Mouse (Mus musculus) embryonic facial prominence, embryonic 11.5 days (tissue): ENCODE results near the gene Aagab. TPM values are rescaled to one million over a fixed set of nuclear protein-coding genes. Genes with fewer than 3 reads are reported as not detected.

Experiments used
- ATAC-seq: fragments of 200-750 bp; cut with Nextera tagmentation; replicated peaks from 2 replicates; pipeline ENCODE4 v1.8.0; 2017; ENCODE audit warnings: low read depth; ENCODE audit not compliant: insufficient number of reproducible peaks, low FRiP score, low TSS enrichment
- DNase-seq: peaks from one replicate; pipeline ENCODE4 v3.0.0-alpha.2; 2015; ENCODE audit warnings: low spot score
- H3K27ac ChIP-seq: fragments of 300-500 bp; sonication (generic); replicated peaks from 2 replicates; pipeline ENCODE4 v1.5.1; 2014; ENCODE audit warnings: mild to moderate bottlenecking, low read depth, low read length, control low read depth
- H3K27me3 ChIP-seq: fragments of 300-500 bp; sonication (generic); 2 replicates; pipeline ENCODE4 v1.6.1; 2014; ENCODE audit warnings: mild to moderate bottlenecking, low read length, moderate library complexity, mixed read lengths; ENCODE audit not compliant: control insufficient read depth, insufficient read depth
- H3K36me3 ChIP-seq: fragments of 300-500 bp; sonication (generic); replicated peaks from 2 replicates; pipeline ENCODE4 v1.6.1; 2014; ENCODE audit warnings: low read depth, mild to moderate bottlenecking, low read length, moderate library complexity, mixed read lengths; ENCODE audit not compliant: control insufficient read depth, insufficient read depth
- H3K4me1 ChIP-seq: fragments of 300-500 bp; sonication (generic); 2 replicates; pipeline ENCODE4 v1.6.1; 2014; ENCODE audit warnings: low read length, mixed read lengths; ENCODE audit not compliant: control insufficient read depth, insufficient read depth
- H3K4me2 ChIP-seq: fragments of 300-500 bp; sonication (generic); 2 replicates; pipeline ENCODE4 v1.6.1; 2014; ENCODE audit warnings: low read depth, mild to moderate bottlenecking, control low read depth, low read length, moderate library complexity
- H3K4me3 ChIP-seq: fragments of 300-500 bp; sonication (generic); 2 replicates; pipeline ENCODE4 v1.5.1; 2014; ENCODE audit warnings: low read depth, low read length, control low read depth
- H3K9ac ChIP-seq: fragments of 300-500 bp; sonication (generic); replicated peaks from 2 replicates; pipeline ENCODE4 v1.6.1; 2014; ENCODE audit warnings: mild to moderate bottlenecking, control low read depth, low read length
- H3K9me3 ChIP-seq: fragments of 300-500 bp; sonication (generic); replicated peaks from 2 replicates; pipeline ENCODE4 v1.6.1; 2016; ENCODE audit warnings: mild to moderate bottlenecking, low read length, inconsistent platforms, mixed read lengths; ENCODE audit not compliant: control insufficient read depth
- WGBS: fragments of 180-500 bp; shearing (Covaris S2); extraction: QIAGEN DNeasy Blood & Tissue Kit; methylation state at CpG from one replicate; pipeline ENCODE4 v1.1.7; 2014; 5-methylcytosine and 5-hydroxymethylcytosine counted together
- polyA plus RNA-seq: library from polyadenylated mRNA; unstranded; fragments of >200 nt; fragmentation: Nextera tagmentation; extraction: Ambion mirVana; gene quantifications from 2 replicates; pipeline ENCODE4 v1.2.1, GENCODE M21; 2014

Gene Aagab
- polyA plus RNA-seq, 1 experiment from 2014 or later = 33.5 TPM

GRCm38 (mm10) chr9:63682943-63683342 is 80.5 kb downstream of the Aagab start:
- no peaks in the 10 kb centered on the region for H3K27me3 ChIP-seq
- no peak overlapping the region for H3K27ac ChIP-seq
- DNase-seq (no peak), ATAC-seq (no peak)
- no peak overlapping the region for H3K9ac ChIP-seq
- no peaks in the 10 kb centered on the region; the same call in 1 of the 2 replicates for H3K4me1 ChIP-seq
- H3K36me3 ChIP-seq = no peaks in the 10 kb centered on the region
- 99% methylated on average over 2 of the region's 2 CpGs for WGBS
- H3K4me3 ChIP-seq = no peak overlapping the region
- no peak overlapping the region for H3K4me2 ChIP-seq
- no peaks in the 10 kb centered on the region for H3K9me3 ChIP-seq

- WGBS = 90% methylated on average over 6 of the region's 6 CpGs
- Histone ChIP-seq H3K36me3 (no peaks in the 10 kb centered on the region), H3K9me3 (no peaks in the 10 kb centered on the region), H3K4me2 (no peak overlapping the region), H3K9ac (no peak overlapping the region), H3K27ac (no peak overlapping the region), H3K4me1 (no peaks in the 10 kb centered on the region; the same call in 1 of the 2 replicates), H3K27me3 (no peaks in the 10 kb centered on the region), H3K4me3 (no peak overlapping the region)
- DNase-seq (no peak), ATAC-seq (no peak)
These were observed 81.8 kb downstream of the Aagab start for GRCm38 (mm10) chr9:63684277-63684676.

- ATAC-seq (no peak), DNase-seq (no peak)
- Histone ChIP-seq H3K27ac (no peak overlapping the region), H3K4me1 (no peaks in the 10 kb centered on the region; the same call in 1 of the 2 replicates), H3K9me3 (no peaks in the 10 kb centered on the region), H3K27me3 (no peaks in the 10 kb centered on the region), H3K36me3 (no peaks in the 10 kb centered on the region), H3K4me2 (no peak overlapping the region), H3K9ac (no peak overlapping the region), H3K4me3 (no peak overlapping the region)
- WGBS = 59% methylated on average over 5 of the region's 5 CpGs
These were observed 82.9 kb downstream of the Aagab start for GRCm38 (mm10) chr9:63685352-63685751.

- no peak overlapping the region for H3K27ac ChIP-seq
- no peak overlapping the region for H3K4me2 ChIP-seq
- 85% methylated on average over 7 of the region's 7 CpGs for WGBS
- no peak for ATAC-seq
- no peaks in the 10 kb centered on the region for H3K36me3 ChIP-seq
- no peaks in the 10 kb centered on the region for H3K9me3 ChIP-seq
- H3K9ac ChIP-seq = no peak overlapping the region
- H3K27me3 ChIP-seq = no peaks in the 10 kb centered on the region
- DNase-seq = no peak
- no peak overlapping the region for H3K4me3 ChIP-seq
- no peaks in the 10 kb centered on the region for H3K4me1 ChIP-seq
These were observed 85.1 kb downstream of the Aagab start for GRCm38 (mm10) chr9:63687413-63688015.

GRCm38 (mm10) chr9:63690511-63690910 is 88.1 kb downstream of the Aagab start:
- Histone ChIP-seq H3K4me1 (no peaks in the 10 kb centered on the region), H3K27me3 (no peaks in the 10 kb centered on the region), H3K9me3 (no peaks in the 10 kb centered on the region), H3K27ac (no peak overlapping the region), H3K4me3 (no peak overlapping the region), H3K9ac (no peak overlapping the region), H3K4me2 (no peak overlapping the region), H3K36me3 (no peaks in the 10 kb centered on the region)
- DNase-seq (no peak), ATAC-seq (no peak)
- 83% methylated on average over 1 of the region's 1 CpGs for WGBS

DNA sequence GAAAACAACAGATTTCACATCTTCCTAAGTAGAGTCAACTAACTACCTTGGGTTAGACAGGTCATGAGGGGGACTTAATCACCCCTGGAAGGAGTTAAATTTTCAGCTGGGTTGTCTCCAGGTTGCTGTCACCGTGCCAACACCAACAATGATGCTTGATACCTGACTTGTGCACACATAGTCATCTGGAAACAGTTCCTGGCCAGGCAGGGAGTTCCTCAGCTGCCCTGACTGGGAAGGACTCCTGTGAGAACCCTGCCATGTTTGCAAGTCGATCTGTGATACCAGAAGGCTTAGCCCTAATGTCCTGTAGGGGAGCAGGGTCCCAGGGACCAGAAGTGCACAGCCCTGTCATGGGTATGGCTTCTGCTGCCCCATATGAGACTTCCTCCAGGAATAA is 89.5 kb downstream of the Aagab start:
- no peak for ATAC-seq
- no peak overlapping the region for H3K27ac ChIP-seq
- DNase-seq = no peak
- no peaks in the 10 kb centered on the region for H3K27me3 ChIP-seq
- H3K4me1 ChIP-seq = peaks cover 2% of the 10 kb centered on the region; the same call in 1 of the 2 replicates
- no peaks in the 10 kb centered on the region for H3K36me3 ChIP-seq
- H3K4me2 ChIP-seq = no peak overlapping the region
- no peak overlapping the region for H3K4me3 ChIP-seq
- no peak overlapping the region for H3K9ac ChIP-seq
- WGBS = 67% methylated on average over 2 of the region's 2 CpGs
- no peaks in the 10 kb centered on the region for H3K9me3 ChIP-seq

Other genes starting within 250 kb of the Aagab start
- gene Map2k5, start 224.8 kb upstream of the Aagab start, polyA plus RNA-seq = 35.4 and 43.3 TPM in 2 replicates
- gene 2300009A05Rik, start 203.4 kb upstream of the Aagab start, polyA plus RNA-seq = 37.3 and 37.7 TPM in 2 replicates
- gene Iqch, start 167 bp upstream of the Aagab start, polyA plus RNA-seq = 0.17 TPM in 1 of 2 replicates, not detected in the other
- 19.0 and 21.9 TPM in 2 replicates for gene Smad3, start 155.3 kb downstream of the Aagab start, polyA plus RNA-seq